Mouse (Mus musculus): ENCODE data around the gene Tmem247. TPM values are rescaled to one million over a fixed set of nuclear protein-coding genes. Genes with fewer than 3 reads are reported as not detected.
A peak's percentile ranks its signal among the peaks of the same experiment; 100 is the strongest.

Gene Tmem247
- total and polyA plus RNA-seq, 2 experiments from 2014 or later = not detected

DNA sequence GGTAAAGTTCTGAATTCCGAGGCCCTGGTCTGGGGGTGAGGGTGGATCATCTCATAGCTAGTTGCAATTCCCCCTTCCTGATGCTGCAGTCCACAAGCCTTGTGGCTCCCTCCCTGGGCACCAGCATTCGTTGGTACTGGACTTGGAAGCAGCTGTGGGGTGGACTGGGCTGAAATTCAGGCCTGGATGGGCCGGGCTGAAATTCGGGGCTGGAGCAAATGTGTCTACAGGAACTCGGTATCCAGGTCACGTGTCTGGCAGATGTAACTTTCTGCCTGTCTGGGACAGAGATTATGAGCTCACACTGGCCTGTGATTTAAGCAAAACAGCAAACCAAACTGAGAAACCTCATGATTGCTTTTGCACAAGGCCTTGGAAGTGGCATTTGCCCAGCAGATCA, 31.7 kb downstream of the Tmem247 start:
- Histone ChIP-seq H3K27me3 (ENCODE audit: control insufficient read depth, insufficient read depth, low read length) (no peaks in the 10 kb centered on the region), H3K4me3 (ENCODE audit: low read depth, low read length) (no peak overlapping the region), H3K4me1 (ENCODE audit: control insufficient read depth, insufficient read depth) (no peaks in the 10 kb centered on the region), H3K36me3 (replicated peaks; ENCODE audit: control insufficient read depth, insufficient read depth, low read length) (no peaks in the 10 kb centered on the region), H3K9me3 (replicated peaks; ENCODE audit: control insufficient read depth, low read length) (no peaks in the 10 kb centered on the region), H3K27ac (ENCODE audit: low read depth) (no peak overlapping the region), H3K4me2 (ENCODE audit: low read depth, low read length) (no peak overlapping the region), H3K9ac (replicated peaks; ENCODE audit: low read depth, low read length) (no peak overlapping the region)
- DNase-seq (ENCODE audit: low spot score) = no peak
- ATAC-seq (ENCODE audit: insufficient read depth, low read depth) = no peak
- TF ChIP-seq CTCF (IDR thresholded peaks at IDR 0.05; ENCODE audit: low read depth) (no peak), EP300 (IDR thresholded peaks at IDR 0.05; ENCODE audit: low read depth) (no peak)
- WGBS = 54% methylated on average over 6 of the region's 6 CpGs

DNA sequence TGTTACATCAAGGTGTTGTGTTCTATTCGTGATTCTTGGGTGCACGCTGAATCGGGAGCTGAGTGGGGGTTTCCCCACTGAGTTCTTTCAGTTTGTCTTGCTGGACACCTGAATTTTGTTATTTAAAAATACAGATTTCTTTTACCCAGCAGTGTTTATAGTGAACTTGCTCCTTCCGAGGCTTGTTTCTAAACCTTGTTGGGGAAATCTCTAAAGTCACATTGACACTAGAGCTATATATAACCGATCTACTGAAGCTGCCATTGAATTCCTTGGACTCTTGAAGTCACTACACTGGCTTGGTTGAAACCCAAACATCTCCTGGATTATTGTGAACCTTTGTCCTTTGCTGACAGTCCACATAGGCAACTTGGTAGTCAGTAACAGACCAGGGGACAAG, 40.1 kb downstream of the Tmem247 start:
- no peak for DNase-seq (ENCODE audit: low spot score)
- Histone ChIP-seq H3K4me1 (ENCODE audit: control insufficient read depth, insufficient read depth) (peaks cover 18% of the 10 kb centered on the region; the same call in 1 of the 2 replicates), H3K27ac (ENCODE audit: low read depth) (no peak overlapping the region), H3K4me2 (ENCODE audit: low read depth, low read length) (no peak overlapping the region), H3K9me3 (replicated peaks; ENCODE audit: control insufficient read depth, low read length) (peaks cover 10% of the 10 kb centered on the region; the same call in 1 of the 2 replicates), H3K4me3 (ENCODE audit: low read depth, low read length) (no peak overlapping the region), H3K9ac (replicated peaks; ENCODE audit: low read depth, low read length) (no peak overlapping the region), H3K36me3 (replicated peaks; ENCODE audit: control insufficient read depth, insufficient read depth, low read length) (no peaks in the 10 kb centered on the region), H3K27me3 (ENCODE audit: control insufficient read depth, insufficient read depth, low read length) (no peaks in the 10 kb centered on the region)
- WGBS = 74% methylated on average over 5 of the region's 5 CpGs
- TF ChIP-seq CTCF (IDR thresholded peaks at IDR 0.05; ENCODE audit: low read depth) (no peak), EP300 (IDR thresholded peaks at IDR 0.05; ENCODE audit: low read depth) (no peak)
- ATAC-seq (ENCODE audit: insufficient read depth, low read depth) = no peak

DNA sequence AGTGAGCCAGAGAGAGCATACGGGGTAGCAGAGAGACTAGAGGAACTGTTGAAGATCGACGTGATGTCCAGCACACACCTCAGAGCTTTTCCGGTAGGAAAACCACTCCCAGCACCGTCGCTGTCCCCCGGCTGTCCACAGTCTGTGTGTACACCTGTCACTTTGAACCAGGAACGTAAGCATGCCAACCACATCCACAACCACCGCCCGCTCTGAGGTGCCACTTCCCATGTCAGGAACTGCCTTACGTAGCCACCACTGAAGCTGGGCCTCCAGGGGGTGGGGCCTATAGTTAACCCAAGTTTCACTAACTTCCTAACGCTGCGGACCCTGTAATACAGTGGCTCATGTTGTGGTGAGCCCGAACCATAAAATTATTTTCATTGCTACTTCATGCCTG, 40.8 kb downstream of the Tmem247 start:
- DNase-seq (ENCODE audit: low spot score) (no peak), ATAC-seq (ENCODE audit: insufficient read depth, low read depth) (no peak)
- H3K4me2 ChIP-seq (ENCODE audit: low read depth, low read length) = peak overlapping the region; percentile 33; the same call in 1 of the 2 replicates
- no peaks in the 10 kb centered on the region for H3K27me3 ChIP-seq (ENCODE audit: control insufficient read depth, insufficient read depth, low read length)
- H3K9me3 ChIP-seq (replicated peaks; ENCODE audit: control insufficient read depth, low read length) = peaks cover 10% of the 10 kb centered on the region; the same call in 1 of the 2 replicates
- H3K27ac ChIP-seq (ENCODE audit: low read depth) = peak overlapping the region; percentile 28; the same call in 1 of the 2 replicates
- H3K4me3 ChIP-seq (ENCODE audit: low read depth, low read length) = 0 out of 2 replicates have a peak overlapping the region, but pooled peaks have one; percentile 2
- TF ChIP-seq CTCF (IDR thresholded peaks at IDR 0.05; ENCODE audit: low read depth) (no peak), EP300 (IDR thresholded peaks at IDR 0.05; ENCODE audit: low read depth) (no peak)
- peaks cover 18% of the 10 kb centered on the region; the same call in 1 of the 2 replicates for H3K4me1 ChIP-seq (ENCODE audit: control insufficient read depth, insufficient read depth)
- H3K36me3 ChIP-seq (replicated peaks; ENCODE audit: control insufficient read depth, insufficient read depth, low read length) = no peaks in the 10 kb centered on the region
- no peak overlapping the region for H3K9ac ChIP-seq (replicated peaks; ENCODE audit: low read depth, low read length)
- WGBS = 54% methylated on average over 14 of the region's 14 CpGs

DNA sequence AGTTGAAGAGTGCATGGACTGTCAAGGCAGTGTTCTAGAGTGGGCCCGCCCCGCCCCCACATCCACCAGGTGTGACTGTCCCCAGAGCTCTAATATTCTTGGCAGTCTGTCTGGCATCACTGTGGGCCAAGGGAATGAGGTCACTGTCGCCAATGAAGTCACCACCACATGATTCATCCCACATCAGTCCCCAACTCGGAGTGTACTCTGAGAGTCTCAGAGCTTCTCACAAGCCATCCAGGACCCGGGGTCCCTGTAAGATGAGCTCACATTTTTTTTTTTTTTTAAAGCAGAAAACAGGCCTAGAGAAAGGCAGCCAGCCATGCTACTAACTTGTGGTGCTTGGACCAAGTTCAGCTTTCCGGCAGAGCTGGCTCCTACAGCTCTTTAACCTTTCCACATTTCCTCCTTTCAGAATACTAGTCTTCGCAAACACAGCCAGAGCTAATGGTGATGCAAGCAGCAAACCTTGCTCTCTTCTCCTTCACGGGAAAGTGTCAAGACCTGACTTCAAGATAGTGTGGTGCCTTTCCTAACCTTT, 44.2 kb downstream of the Tmem247 start:
- no peak for ATAC-seq (ENCODE audit: insufficient read depth, low read depth)
- Histone ChIP-seq H3K27me3 (ENCODE audit: control insufficient read depth, insufficient read depth, low read length) (no peaks in the 10 kb centered on the region), H3K4me1 (ENCODE audit: control insufficient read depth, insufficient read depth) (peaks cover 28% of the 10 kb centered on the region)

DNA sequence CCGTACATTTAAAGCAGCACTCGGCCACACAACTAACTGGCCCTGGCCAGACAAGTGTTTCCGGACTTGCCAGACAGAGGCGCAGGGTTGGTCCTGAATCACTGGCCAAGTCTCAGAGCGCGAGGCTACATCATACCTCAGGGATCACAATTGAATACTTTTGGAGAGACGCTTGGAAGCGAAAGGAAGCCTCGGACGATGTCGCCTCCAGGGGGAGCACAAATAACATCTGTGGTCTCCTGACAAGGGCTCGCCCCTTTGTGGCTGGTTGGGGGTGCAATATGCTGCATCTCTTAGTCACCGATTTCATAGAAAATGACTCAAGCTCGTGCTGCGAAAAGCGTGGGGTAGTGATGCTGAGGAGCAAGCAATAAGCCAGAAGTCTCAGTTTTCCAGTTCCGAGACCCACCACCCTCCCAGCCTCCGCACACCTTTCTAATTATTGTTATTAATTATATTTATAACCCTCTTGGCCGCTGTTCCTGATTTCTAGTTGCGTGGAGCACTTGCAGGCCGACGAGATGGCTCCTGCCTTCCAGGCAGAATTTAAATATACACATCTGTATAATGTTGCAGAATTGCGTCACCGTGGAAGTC, 45.2 kb downstream of the Tmem247 start:
- DNase-seq (ENCODE audit: low spot score) (peak; percentile 92), ATAC-seq (ENCODE audit: insufficient read depth, low read depth) (peak; percentile 57)
- H3K9ac ChIP-seq (replicated peaks; ENCODE audit: low read depth, low read length) = peak overlapping the region; percentile 94
- no peaks in the 10 kb centered on the region for H3K36me3 ChIP-seq (replicated peaks; ENCODE audit: control insufficient read depth, insufficient read depth, low read length)
- H3K4me1 ChIP-seq (ENCODE audit: control insufficient read depth, insufficient read depth) = peaks cover 33% of the 10 kb centered on the region
- under 1% methylated on average over 24 of the region's 24 CpGs for WGBS
- peak overlapping the region; percentile 92 for H3K4me3 ChIP-seq (ENCODE audit: low read depth, low read length)
- peak overlapping the region; percentile 92 for H3K4me2 ChIP-seq (ENCODE audit: low read depth, low read length)
- TF ChIP-seq EP300 (IDR thresholded peaks at IDR 0.05; ENCODE audit: low read depth) (no peak), CTCF (IDR thresholded peaks at IDR 0.05; ENCODE audit: low read depth) (peak; percentile 80)
- H3K27me3 ChIP-seq (ENCODE audit: control insufficient read depth, insufficient read depth, low read length) = no peaks in the 10 kb centered on the region
- H3K9me3 ChIP-seq (replicated peaks; ENCODE audit: control insufficient read depth, low read length) = no peaks in the 10 kb centered on the region
- H3K27ac ChIP-seq (ENCODE audit: low read depth) = peak overlapping the region; percentile 97

More for the DNA sequence above, 44.2 kb downstream of the Tmem247 start:
- no peak overlapping the region for H3K4me3 ChIP-seq (ENCODE audit: low read depth, low read length)
- no peak overlapping the region; the same call in 1 of the 2 replicates for H3K9ac ChIP-seq (replicated peaks; ENCODE audit: low read depth, low read length)
- 0 out of 2 replicates have a peak overlapping the region, but pooled peaks have one; percentile 92 for H3K4me2 ChIP-seq (ENCODE audit: low read depth, low read length)
- H3K36me3 ChIP-seq (replicated peaks; ENCODE audit: control insufficient read depth, insufficient read depth, low read length) = no peaks in the 10 kb centered on the region
- peak overlapping the region; percentile 97 for H3K27ac ChIP-seq (ENCODE audit: low read depth)
- TF ChIP-seq CTCF (IDR thresholded peaks at IDR 0.05; ENCODE audit: low read depth) (no peak), EP300 (IDR thresholded peaks at IDR 0.05; ENCODE audit: low read depth) (no peak)
- WGBS = 42% methylated on average over 8 of the region's 8 CpGs
- peak; percentile 60 for DNase-seq (ENCODE audit: low spot score)
- H3K9me3 ChIP-seq (replicated peaks; ENCODE audit: control insufficient read depth, low read length) = 0 out of 2 replicates have a peak, but pooled peaks cover 2% of the 10 kb centered on the region
